Mouse (Mus musculus) lung, embryonic 15.5 days (tissue): ENCODE results near the gene Slfn14. TPM values are rescaled to one million over a fixed set of nuclear protein-coding genes. Genes with fewer than 3 reads are reported as not detected.
"Not testable (repeated sequence)": the region's sequence is repeated elsewhere in the genome, so short reads cannot be mapped to it uniquely, and the experiment has no call there.

ENCODE experiments used
- ATAC-seq: fragments of 200-750 bp; cut with Nextera tagmentation; 2 replicates; pipeline ENCODE4 v1.8.0; 2017; ENCODE audit warnings: moderate number of reproducible peaks, borderline replicate concordance; ENCODE audit not compliant: low FRiP score, low TSS enrichment; ENCODE audit errors: extremely low read depth
- H3K27ac ChIP-seq: fragments of 300-500 bp; sonication (generic); 2 replicates; pipeline ENCODE4 v1.5.1; 2015; ENCODE audit warnings: moderate library complexity, mild to moderate bottlenecking, inconsistent platforms
- H3K27me3 ChIP-seq: fragments of 300-500 bp; sonication (generic); 2 replicates; pipeline ENCODE4 v1.6.1; 2015; ENCODE audit warnings: inconsistent platforms
- H3K36me3 ChIP-seq: fragments of 300-500 bp; sonication (generic); 2 replicates; pipeline ENCODE4 v1.6.1; 2015; ENCODE audit warnings: inconsistent platforms
- H3K4me1 ChIP-seq: fragments of 300-500 bp; sonication (generic); 2 replicates; pipeline ENCODE4 v1.6.1; 2015; ENCODE audit warnings: inconsistent platforms
- H3K4me2 ChIP-seq: fragments of 300-500 bp; sonication (generic); 2 replicates; pipeline ENCODE4 v1.6.1; 2015; ENCODE audit warnings: inconsistent platforms, mild to moderate bottlenecking, moderate library complexity
- H3K4me3 ChIP-seq: fragments of 300-500 bp; sonication (generic); 2 replicates; pipeline ENCODE4 v1.5.1; 2015; ENCODE audit warnings: mild to moderate bottlenecking, inconsistent platforms
- H3K9ac ChIP-seq: fragments of 300-500 bp; sonication (generic); 2 replicates; pipeline ENCODE4 v1.6.1; 2015; ENCODE audit warnings: inconsistent platforms
- H3K9me3 ChIP-seq: fragments of 300-500 bp; sonication (generic); 2 replicates; pipeline ENCODE4 v1.6.1; 2016; ENCODE audit warnings: inconsistent platforms
- WGBS: fragments of 180-500 bp; shearing (Covaris S2); methylation state at CpG from one replicate; pipeline ENCODE4 v1.1.7; 2015; 5-methylcytosine and 5-hydroxymethylcytosine counted together
- polyA plus RNA-seq: library from polyadenylated mRNA; unstranded; fragments of >200 nt; fragmentation: Nextera tagmentation; extraction: Ambion mirVana; gene quantifications from 2 replicates; pipeline ENCODE4 v1.2.1, GENCODE M21; 2015

Slfn14 gene
- polyA plus RNA-seq = 0.27 and 0.53 TPM in 2 replicates

DNA sequence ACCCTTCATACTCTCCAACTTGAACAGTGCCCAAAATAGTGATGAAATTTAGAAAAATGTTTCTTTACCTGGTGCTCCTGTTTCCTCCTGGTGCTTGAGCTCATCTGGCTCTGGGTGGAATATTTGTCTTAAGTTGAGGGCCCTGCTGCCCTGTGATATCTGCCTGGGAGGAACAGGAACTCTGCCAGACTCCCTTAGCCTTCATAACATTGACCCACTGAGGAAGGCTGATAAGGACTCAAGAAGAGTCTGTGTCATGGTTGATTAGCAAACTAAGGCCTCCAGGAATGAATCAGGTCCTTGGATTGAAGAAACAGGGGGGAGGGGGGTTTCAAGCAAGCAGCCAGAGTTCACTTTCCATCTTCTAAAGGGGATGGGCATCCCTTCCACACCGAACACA, at the start of gene Slfn14:
Gene Slfn14, minus strand, starts transcription at position 161 of the 400 bp plus-strand sequence.
- Histone ChIP-seq H3K9ac (no peak within 1 kb of the TSS), H3K4me3 (no peak within 1 kb of the TSS), H3K27ac (no peak within 1 kb of the TSS), H3K4me1 (no peaks in the 10 kb centered on the region), H3K36me3 (no peaks in the 10 kb centered on the region), H3K27me3 (no peaks in the 10 kb centered on the region), H3K9me3 (no peaks in the 10 kb centered on the region), H3K4me2 (no peak within 1 kb of the TSS)
- WGBS = 65% methylated on average over 1 of the region's 1 CpGs
- no peak for ATAC-seq

DNA sequence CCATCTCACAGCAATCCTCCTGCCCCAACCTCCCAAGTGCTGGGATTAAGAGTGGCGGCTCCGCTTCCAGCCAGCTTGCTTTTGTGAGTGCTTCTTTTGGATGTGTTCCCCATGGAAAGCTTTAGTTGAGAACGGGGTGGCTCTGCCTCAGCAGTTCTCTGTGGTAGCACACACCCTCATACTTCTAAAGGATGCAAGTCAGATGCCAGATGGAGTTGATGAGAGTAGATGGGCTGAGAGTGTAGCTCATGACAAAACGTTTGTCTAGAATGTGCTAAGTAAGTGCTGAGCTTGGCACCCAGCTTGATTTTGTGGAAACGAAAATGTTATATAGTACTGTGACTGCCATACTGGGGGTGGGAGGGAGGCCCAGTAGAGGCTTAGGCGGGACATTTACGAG, 49.3 kb upstream of the Slfn14 start:
- H3K9ac ChIP-seq = no peak overlapping the region
- H3K27me3 ChIP-seq = no peaks in the 10 kb centered on the region
- H3K4me2 ChIP-seq = no peak overlapping the region
- no peak for ATAC-seq
- no peaks in the 10 kb centered on the region for H3K9me3 ChIP-seq
- no peak overlapping the region for H3K27ac ChIP-seq
- WGBS = 91% methylated on average over 7 of the region's 7 CpGs
- H3K4me3 ChIP-seq = no peak overlapping the region
- H3K36me3 ChIP-seq = peaks cover 69% of the 10 kb centered on the region
- no peaks in the 10 kb centered on the region for H3K4me1 ChIP-seq

- H3K27me3 ChIP-seq = no peaks in the 10 kb centered on the region
- H3K9me3 ChIP-seq = no peaks in the 10 kb centered on the region
- H3K36me3 ChIP-seq = peaks cover 62% of the 10 kb centered on the region
- WGBS = 63% methylated on average over 3 of the region's 3 CpGs
- H3K27ac ChIP-seq = no peak overlapping the region
- ATAC-seq = no peak
- no peak overlapping the region for H3K9ac ChIP-seq
- H3K4me3 ChIP-seq = no peak overlapping the region
- H3K4me2 ChIP-seq = no peak overlapping the region
- H3K4me1 ChIP-seq = no peaks in the 10 kb centered on the region
Measured at GRCm38 (mm10) chr11:83327427-83327826, 40.9 kb upstream of the Slfn14 start.

DNA sequence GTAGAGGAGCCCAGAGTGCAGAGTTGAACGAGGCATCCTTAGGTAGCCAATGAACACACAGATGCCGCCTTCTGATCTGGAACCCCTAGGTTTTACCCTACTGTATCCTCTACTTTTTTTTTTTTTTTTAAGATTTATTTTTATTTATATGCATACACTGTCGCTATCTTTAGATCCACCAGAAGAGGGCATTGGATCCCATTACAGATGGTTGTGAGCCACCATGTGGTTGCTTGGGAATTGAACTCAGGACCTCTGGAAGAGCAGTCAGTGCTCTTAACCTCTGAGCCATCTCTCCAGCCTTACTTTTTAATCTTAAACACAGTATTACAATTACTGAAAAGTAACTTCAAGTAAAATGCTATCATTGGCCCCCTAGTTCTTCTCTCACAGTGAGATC, 40.2 kb upstream of the Slfn14 start:
- H3K9me3 ChIP-seq, H3K27me3 ChIP-seq, H3K4me2 ChIP-seq, H3K9ac ChIP-seq, H3K4me1 ChIP-seq, H3K4me3 ChIP-seq, ATAC-seq, H3K27ac ChIP-seq: not testable (repeated sequence)
- WGBS = 86% methylated on average over 3 of the region's 3 CpGs
- H3K36me3 ChIP-seq = peaks cover 69% of the 10 kb centered on the region

GRCm38 (mm10) chr11:83319048-83319447, 32.5 kb upstream of the Slfn14 start:
- ATAC-seq = no peak
- Histone ChIP-seq H3K27me3 (no peaks in the 10 kb centered on the region), H3K9ac (no peak overlapping the region), H3K36me3 (peaks cover 48% of the 10 kb centered on the region), H3K4me3 (no peak overlapping the region), H3K4me1 (no peaks in the 10 kb centered on the region), H3K27ac (no peak overlapping the region), H3K9me3 (no peaks in the 10 kb centered on the region), H3K4me2 (no peak overlapping the region)
- WGBS = 39% methylated on average over 4 of the region's 4 CpGs

GRCm38 (mm10) chr11:83312471-83312870, 25.9 kb upstream of the Slfn14 start:
- Histone ChIP-seq H3K27ac (no peak overlapping the region), H3K4me1 (no peaks in the 10 kb centered on the region), H3K36me3 (peaks cover 34% of the 10 kb centered on the region), H3K4me2 (no peak overlapping the region), H3K27me3 (no peaks in the 10 kb centered on the region), H3K9me3 (no peaks in the 10 kb centered on the region), H3K4me3 (no peak overlapping the region), H3K9ac (no peak overlapping the region)
- 70% methylated on average over 5 of the region's 5 CpGs for WGBS
- ATAC-seq = no peak

GRCm38 (mm10) chr11:83306700-83307253, 20.3 kb upstream of the Slfn14 start:
- Histone ChIP-seq H3K9ac (no peak overlapping the region), H3K27ac (no peak overlapping the region), H3K36me3 (peaks cover 16% of the 10 kb centered on the region), H3K9me3 (no peaks in the 10 kb centered on the region), H3K4me1 (peaks cover 21% of the 10 kb centered on the region), H3K27me3 (no peaks in the 10 kb centered on the region), H3K4me2 (no peak overlapping the region), H3K4me3 (no peak overlapping the region)
- ATAC-seq = no peak
- WGBS = 75% methylated on average over 4 of the region's 4 CpGs

DNA sequence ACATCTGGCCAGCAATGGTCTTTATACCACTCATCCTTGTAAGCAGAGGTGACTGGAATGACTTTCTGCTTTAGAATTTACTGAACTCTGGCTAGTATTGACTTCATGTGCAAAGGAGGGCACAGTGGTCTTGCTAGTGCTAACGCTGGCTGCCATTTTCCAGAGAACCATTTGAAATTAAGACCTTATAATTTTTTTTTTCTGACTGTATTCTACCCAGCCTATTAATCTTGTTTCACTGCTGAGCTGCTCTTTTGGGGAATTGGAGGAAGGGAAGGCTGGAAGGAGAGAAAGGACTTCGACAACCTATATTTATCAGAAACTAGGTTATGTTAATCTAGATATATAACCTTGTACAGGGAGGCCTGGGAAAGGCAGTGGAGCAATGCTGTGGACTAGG, 18.0 kb upstream of the Slfn14 start:
- Histone ChIP-seq H3K27me3 (no peaks in the 10 kb centered on the region), H3K4me1 (peaks cover 23% of the 10 kb centered on the region), H3K4me3 (peak overlapping the region; percentile 90; the same call in 1 of the 2 replicates), H3K9ac (peak overlapping the region; percentile 3; the same call in 1 of the 2 replicates), H3K27ac (no peak overlapping the region), H3K9me3 (no peaks in the 10 kb centered on the region), H3K36me3 (peaks cover 10% of the 10 kb centered on the region; the same call in 1 of the 2 replicates), H3K4me2 (peak overlapping the region; percentile 78; the same call in 1 of the 2 replicates)
- 87% methylated on average over 2 of the region's 2 CpGs for WGBS
- ATAC-seq = no peak

DNA sequence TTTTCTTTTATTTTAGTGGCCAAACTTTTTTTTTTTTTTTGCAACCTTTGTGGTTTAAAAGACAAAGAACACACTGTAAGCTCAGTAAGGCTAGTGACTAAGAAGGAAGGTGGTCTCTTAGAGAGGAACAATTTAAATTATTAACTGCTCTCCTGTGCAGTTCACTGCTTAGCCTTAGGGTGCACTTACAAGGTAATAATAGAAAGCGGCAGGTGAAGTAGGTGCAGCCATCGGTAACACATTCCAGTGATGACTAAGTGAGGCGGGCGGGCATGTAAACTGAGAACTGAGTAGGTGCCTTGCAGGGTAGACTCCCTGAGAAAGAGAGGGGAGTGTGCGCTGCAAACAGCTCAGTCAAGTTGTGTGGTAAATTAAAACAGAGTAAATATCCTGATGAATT, 17.2 kb upstream of the Slfn14 start:
- WGBS = 47% methylated on average over 5 of the region's 5 CpGs
- H3K9ac ChIP-seq = no peak overlapping the region
- H3K9me3 ChIP-seq = no peaks in the 10 kb centered on the region
- no peak for ATAC-seq
- no peaks in the 10 kb centered on the region for H3K27me3 ChIP-seq
- H3K27ac ChIP-seq = no peak overlapping the region
- H3K4me3 ChIP-seq = peak overlapping the region; percentile 90
- H3K4me1 ChIP-seq = peaks cover 23% of the 10 kb centered on the region
- peaks cover 7% of the 10 kb centered on the region; the same call in 1 of the 2 replicates for H3K36me3 ChIP-seq
- peak overlapping the region; percentile 78 for H3K4me2 ChIP-seq

GRCm38 (mm10) chr11:83302526-83303251, 16.2 kb upstream of the Slfn14 start, which contains the start of gene Pex12:
Gene Pex12, minus strand, starts transcription at chr11:83302586.
- H3K9ac ChIP-seq = peak within 1 kb of the TSS; percentile 90
- peak; percentile 76 for ATAC-seq
- peak within 1 kb of the TSS; percentile 90 for H3K4me3 ChIP-seq
- H3K36me3 ChIP-seq = no peaks in the 10 kb centered on the region
- H3K9me3 ChIP-seq = no peaks in the 10 kb centered on the region
- H3K4me1 ChIP-seq = peaks cover 29% of the 10 kb centered on the region
- H3K4me2 ChIP-seq = peak within 1 kb of the TSS; percentile 78
- no peaks in the 10 kb centered on the region for H3K27me3 ChIP-seq
- H3K27ac ChIP-seq = peak within 1 kb of the TSS; percentile 95
- WGBS = under 1% methylated on average over 51 of the region's 51 CpGs

DNA sequence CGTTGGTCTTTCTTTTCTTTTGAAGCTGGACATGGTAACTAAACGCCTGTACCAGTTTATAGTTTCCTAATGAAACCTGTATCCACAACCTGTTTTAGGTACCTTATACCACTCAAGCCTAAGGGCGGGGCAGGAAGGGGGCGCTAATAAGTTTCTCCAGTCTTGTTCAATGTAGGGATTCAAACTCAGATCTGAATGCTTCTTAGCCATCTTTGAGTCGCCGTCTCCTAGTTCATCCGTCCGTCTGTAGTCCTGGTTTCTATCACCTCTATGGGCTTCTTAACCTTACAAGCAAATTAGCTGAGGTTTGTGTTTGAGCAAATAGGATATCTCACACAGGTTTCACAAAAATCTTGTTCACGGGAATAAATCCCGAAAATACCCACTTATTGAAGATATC, 15.6 kb upstream of the Slfn14 start:
- Histone ChIP-seq H3K27ac (peak overlapping the region; percentile 95), H3K9me3 (no peaks in the 10 kb centered on the region), H3K9ac (peak overlapping the region; percentile 90), H3K36me3 (no peaks in the 10 kb centered on the region; the same call in 1 of the 2 replicates), H3K4me1 (peaks cover 35% of the 10 kb centered on the region), H3K4me3 (peak overlapping the region; percentile 90), H3K27me3 (no peaks in the 10 kb centered on the region), H3K4me2 (peak overlapping the region; percentile 78)
- WGBS = 6% methylated on average over 10 of the region's 10 CpGs
- ATAC-seq = no peak

GRCm38 (mm10) chr11:83301431-83301831, 14.9 kb upstream of the Slfn14 start:
- no peaks in the 10 kb centered on the region for H3K27me3 ChIP-seq
- peaks cover 4% of the 10 kb centered on the region for H3K36me3 ChIP-seq
- H3K27ac ChIP-seq = no peak overlapping the region
- peaks cover 36% of the 10 kb centered on the region for H3K4me1 ChIP-seq
- no peak overlapping the region for H3K9ac ChIP-seq
- ATAC-seq = no peak
- no peaks in the 10 kb centered on the region for H3K9me3 ChIP-seq
- no peak overlapping the region for H3K4me3 ChIP-seq
- H3K4me2 ChIP-seq = no peak overlapping the region
- WGBS = 71% methylated on average over 2 of the region's 2 CpGs
